Mouse (Mus musculus): ENCODE measurements at regions not wholly inside any gene's neighbourhood (a gene's known extent, or its start where the extent isn't known, plus 50 kb on each side); places are given as distances from the start of the nearest gene placed in this dataset.
A peak's percentile ranks its signal among the peaks of the same experiment; 100 is the strongest.
"Not testable (repeated sequence)": the region's sequence is repeated elsewhere in the genome, so short reads cannot be mapped to it uniquely, and the experiment has no call there.

DNA sequence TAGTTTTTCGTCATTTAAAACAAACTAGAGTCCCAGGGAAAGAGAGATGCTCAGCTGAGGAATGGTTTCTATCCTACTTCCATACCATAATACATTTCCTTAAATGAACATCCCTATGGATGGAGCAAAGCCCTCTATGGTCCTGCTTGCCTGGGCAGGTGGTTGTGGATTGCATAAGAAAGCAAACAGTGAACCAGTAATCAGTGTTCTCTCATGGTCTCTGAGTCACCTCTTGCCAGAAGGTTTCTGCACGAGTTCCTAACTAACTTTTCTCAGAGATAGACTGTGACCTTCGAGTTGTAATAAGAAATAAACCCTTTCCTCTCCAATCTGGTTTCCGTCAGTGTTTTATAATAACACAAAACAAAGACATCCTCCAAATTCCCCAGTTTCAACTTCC is 62.9 kb upstream of the Bet1 start:
- no peak for DNase-seq

DNA sequence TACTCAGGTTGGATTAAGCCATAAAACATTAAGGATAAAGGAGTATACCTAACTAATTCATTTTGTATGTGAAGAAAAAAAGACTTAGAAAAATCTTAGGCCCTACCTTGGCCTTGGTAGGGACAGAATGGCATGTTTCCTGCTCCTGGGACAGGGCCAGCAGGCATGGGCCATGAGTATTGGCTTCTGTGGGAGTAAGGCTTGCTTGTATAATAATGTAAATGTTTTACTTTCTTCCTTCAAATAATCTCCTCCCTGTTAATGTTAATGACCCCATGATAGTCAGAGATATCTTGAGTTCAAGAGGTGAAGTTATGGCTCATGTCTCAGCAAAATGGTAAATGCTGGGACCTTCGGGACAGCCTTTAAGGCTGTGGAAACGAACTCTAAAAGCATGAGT is 71.5 kb upstream of the Bet1 start:
- DNase-seq = no peak

DNA sequence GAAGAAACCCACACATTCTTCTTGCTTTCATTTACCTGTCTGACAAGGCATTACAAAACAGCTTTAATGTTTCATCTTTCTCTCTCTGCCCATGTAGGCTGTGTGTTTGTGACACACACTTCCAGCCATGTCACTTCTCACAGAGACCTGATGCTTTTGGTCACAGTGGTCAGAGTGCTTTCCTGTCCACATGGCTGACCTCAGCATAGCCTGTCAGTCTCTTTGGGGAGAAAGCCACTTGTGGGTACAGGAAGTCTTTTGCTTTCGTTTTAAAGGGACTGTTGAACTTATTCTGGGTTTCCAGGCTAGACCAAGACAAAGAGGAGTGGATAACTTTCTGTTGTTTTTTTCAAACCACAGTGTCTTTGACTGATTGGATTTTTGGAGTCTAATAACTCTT is 77.0 kb upstream of the Bet1 start:
- DNase-seq = no peak

DNA sequence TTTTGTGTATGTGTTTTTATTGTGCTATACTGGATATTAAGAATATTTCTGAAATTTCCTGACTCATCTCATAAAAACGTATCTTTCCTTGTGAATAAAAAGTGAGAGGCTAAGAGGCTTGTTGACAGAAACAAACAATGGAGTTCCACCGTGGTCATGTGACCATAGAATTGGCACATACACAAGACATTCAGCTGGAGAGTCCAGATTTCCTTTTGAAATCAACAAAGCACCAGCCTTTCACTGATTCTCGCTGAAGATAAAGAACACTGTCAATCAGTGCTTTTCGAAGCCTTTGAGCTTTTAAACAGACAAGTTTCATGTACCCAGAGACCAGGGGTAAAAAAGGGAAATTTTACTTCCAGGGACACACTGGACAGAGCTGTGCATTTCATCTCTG is 80.3 kb upstream of the Bet1 start:
- no peak for DNase-seq

DNA sequence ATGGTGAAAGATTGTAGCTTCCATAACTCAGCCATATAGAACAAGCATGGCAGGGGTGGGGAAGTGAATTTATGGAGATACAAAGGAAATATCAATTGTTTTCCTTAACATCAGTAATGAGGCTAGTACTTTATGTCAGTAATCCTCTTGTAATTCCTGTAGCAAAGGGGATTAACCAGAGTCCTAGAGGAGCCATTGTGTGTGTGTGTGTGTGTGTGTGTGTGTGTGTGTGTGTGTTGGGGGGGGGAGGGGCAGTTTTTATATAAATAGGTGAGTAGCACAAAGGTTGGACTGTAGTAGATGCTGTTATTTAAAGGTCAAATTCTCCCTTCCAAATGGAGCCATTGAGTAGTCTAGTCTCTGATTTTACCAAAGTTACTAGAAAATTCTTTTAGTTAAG is 81.0 kb upstream of the Bet1 start:
- DNase-seq = no peak

DNA sequence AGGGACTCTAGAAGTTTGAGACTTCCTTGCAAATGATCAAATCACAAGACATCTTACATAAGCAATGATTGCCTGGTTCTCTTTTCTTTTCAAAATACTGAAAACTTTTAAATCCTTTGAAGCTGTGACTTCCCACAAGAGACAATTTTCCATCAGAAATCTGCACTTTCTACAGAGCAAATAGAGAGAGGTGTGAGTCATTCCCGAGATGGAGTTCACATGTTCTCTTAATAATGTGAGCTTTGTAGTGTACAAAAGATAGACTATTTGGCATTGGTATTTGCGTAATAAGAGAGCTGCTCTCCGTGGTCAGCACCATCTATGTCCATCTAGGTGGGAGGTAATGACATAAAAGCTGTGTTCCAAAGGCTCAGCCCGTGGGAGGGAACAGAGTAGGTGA is 84.8 kb upstream of the Bet1 start:
- DNase-seq = no peak

DNA sequence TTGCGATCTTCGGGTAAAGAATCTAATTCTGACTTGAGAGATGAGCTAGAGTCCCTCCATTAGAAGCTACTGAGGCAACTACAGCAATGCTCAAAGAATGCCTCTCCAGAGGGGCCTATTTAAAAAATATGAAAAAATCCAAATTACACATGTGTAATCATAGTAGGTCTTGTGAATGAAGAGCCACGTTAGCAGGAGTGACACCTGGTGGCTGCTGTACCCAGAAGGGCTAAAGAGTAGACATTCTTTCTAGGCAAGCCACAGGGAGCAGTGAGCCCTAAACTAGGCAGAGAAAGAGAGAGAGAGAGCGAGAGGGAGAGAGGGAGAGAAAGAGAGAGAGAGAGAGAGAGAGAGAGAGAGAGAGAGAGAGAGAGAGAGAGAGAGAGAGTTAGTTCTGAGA is 100.9 kb upstream of the Bet1 start:
- no peak for DNase-seq

DNA sequence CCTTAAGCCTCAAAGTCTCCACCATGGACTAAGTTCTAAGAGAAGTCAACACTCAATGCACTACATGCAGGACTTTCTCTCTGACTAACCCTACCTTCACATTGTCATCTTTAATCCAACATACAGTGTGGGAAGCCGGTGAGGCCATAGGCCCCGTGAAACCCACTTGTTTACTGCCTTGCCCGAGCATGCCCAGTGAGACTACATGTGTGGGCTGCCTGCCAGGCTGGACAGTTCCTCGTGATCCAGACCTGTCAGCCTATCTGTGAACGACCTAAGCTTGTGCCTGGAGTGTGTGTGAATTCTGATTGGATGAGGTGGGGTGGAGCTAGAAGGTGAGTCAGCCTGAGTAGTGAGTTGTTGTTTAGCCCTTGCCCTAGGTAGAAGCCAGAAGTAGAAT is 104.2 kb upstream of the Bet1 start:
- peak in 1 of 2 experiments; percentile 37 for DNase-seq

DNA sequence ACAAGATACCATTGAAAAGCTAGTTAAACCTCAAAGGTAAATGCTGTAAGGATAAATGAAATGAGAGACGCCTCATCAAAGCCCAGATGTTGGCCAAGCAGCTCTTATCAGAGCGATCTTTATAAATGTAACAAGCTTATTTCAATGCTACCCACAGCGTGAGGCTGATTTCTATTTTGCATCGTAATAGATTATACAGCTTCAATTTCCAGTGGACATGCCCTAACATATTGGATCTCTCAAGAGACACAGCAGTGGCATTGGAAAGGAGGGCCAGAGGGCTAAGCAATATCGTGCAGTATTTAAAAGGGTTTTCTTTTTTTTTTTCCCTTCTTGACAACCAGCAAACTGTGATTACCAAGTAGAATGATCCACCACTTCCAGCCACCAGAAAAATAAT is 106.5 kb upstream of the Bet1 start:
- DNase-seq = no peak

DNA sequence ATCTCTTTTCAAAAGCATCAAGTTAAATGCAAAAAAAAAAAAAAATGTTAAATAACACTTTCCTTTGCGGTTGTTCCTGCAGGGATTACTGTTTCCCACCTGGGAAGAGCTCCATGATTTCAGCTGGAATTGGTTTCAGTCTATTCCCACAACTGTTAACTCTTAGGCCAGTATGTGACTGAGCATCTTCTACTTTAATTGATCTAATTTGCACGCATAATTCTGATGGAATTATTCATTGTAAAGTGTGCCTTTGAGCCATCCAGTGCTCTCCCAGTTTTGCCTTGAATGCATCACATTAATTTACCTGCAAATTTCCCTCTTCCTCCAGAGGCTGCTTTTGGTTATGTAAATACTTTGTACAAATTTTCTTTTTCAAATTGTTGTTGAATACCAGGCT is 114.4 kb upstream of the Bet1 start:
- DNase-seq = no peak

DNA sequence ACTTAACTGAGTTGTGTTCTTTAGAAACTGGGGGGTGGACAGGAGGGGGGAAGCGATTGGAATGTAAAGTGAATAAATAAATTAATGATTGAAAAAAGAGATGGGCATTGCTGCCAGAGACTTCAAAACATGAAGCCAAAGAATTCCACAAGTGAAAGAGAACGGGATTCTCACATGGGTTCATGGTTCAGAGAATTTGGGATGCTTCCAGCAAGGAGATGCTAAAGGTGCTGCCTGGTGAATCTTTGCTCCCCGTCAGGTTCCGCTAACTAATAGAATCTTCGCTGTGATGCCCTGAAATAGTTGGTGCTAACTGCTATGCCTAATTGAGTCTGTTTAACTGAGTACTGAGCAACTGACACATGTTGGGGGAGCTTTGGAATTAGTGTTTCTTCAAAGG is 118.9 kb upstream of the Bet1 start:
- no peak for DNase-seq

DNA sequence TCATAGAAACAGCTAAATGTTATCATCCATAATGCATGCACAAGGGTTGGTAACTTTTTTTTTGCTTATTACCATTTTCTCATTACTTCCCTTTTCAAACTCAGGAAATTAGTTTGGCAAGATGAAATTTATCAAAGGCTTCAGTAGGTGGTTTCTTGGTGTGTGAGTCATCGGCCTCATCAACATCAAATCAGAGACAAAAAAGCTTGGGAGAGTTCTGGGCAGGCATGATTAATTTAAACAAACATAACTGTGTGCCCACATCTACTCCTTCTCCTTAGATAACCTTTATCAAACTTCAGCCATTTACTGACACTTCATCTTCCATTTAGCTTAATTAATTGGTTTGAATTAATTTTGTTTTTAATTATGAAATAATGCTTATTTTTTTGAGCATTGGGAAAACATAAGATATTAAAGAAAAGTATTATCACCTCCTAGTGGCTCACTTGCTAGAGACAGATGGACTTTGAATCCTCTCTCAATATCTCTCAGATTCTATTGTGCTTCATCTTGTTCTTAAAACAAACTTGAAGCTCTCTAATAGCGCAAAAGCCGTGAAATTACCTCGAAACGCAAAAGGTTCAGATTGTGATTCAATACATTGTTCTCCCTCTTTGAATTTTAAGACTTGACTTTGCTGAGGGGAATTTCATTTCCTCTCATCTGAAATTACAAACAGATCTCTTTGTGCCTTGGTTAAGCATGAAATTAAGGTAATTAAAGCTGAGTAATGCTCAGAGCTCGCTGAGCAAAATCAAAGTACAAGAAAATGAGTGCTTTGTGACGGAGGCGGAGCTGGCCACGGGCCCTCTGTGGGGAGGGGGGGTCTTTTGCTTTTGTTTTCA is 158.7 kb upstream of the Bet1 start:
- no peak for DNase-seq

DNA sequence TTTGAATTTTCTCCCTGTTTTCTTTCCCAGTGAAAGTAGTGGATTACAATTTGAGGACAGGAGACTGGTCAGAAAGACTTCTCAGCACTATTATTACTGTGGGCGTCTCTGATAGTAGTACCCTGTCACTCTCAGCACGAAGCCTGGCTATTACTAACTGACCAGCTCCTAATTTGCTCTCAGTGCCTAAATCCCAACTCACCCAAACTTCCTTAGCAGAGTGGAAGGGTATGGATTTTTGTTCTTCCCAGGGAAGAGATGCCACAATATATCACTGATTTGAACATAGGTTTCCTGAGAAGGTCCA is 159.3 kb upstream of the Bet1 start:
- no peak for DNase-seq

DNA sequence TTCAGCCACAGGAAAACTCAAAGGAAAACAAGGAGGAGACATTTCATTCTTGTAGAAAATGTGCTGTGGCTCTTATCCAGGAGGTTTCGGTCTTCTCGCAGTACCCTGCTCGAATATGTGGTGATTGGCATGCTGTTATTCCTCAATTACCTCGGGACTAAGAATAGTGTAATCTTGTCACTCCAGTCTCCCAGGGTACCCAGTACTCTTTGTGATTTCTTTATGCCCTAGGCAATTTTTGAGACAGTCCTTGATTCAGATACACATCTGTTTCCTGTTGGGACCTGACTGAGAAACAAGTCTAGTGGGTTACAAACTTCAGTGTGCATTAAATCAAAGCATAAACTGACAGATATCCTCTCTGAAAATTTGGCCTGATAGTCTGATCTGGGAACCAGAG is 189.8 kb upstream of the Bet1 start:
- no peak for DNase-seq

DNA sequence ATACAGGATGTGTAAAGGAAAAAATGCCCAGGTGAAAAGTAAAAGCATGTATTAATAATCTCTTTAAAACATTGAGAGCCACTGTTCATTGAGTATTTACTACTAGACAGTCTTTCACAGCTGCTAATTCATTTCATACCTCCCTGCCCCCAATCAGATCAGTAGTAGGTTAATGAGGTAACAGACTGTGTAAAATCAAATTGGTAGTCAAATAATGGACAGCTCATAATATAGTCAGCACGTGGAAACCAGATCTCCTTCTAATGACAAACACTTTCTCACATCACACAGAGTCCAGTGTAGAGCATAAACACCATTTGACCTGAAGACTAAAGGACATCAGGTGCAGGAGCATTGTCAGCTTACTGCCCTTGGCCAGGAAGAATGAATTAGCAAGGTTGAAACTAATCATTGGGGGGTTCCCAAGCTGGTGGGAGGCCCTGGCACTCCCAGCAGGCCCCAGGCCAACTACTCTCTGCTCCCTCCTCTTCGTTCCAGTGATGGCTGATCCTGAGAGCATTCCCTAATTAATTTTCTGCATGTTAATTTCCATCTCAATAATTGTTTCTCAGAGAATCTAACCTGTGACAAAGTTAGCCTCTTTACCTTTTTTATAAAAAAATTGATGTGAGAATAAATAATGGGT is 190.6 kb upstream of the Bet1 start:
- no peak for DNase-seq

DNA sequence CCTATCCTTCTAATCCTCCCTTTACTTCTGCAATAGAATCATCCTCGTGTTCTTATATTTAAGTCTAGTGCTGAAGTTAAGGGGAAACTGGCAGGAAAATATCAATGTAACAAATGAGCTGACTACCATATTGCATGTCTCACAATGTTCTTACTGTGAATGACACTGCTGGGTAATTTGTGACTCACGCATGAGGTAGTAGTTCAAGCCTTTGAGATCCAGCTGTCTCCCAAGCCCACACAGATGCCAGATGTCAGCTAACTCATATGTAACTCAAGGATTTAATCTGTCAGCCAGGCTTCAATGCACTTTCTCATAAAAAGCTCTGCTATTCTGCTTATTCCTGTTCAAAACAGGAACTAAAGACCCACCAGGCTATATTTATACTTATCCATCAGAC is 204.6 kb upstream of the Bet1 start:
- DNase-seq = no peak

DNA sequence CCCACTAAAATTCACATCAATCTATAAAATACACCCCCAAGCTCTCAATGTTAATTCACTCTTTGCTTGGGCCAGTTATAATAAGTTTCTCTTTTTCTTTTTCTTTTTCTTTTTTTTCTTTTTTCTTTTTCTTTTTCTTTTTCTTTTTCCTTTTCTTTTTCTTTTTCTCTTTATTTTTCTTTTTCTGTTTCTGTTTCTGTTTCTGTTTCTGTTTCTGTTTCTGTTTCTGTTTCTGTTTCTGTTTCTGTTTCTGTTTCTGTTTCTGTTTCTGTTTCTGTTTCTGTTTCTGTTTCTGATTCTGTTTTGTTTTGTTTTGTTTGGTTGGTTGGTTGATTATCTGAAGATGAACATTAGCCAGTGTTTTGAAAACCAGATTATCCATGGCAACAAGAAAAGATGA is 201.2 kb upstream of the Col1a2 start:
- DNase-seq = not testable (repeated sequence)

DNA sequence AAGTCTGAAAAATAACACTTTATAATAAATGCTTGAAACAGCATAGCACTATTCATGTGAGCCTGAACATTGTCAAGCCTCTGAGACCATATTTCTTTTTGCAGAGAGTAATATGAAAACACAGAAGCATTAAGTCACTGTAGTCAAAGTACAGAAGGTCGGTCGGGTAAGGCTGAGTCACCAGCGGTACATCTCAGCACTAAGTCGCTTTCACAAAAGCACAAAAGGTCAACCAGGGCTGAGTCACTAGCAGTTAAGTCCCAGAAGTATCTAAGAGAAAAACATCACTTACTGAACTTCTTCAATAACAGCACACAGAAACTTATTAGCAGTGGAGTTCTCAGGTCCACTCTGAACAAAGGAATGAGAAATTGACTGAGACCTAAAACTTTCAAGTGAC is 154.7 kb upstream of the Col1a2 start:
- DNase-seq = no peak

DNA sequence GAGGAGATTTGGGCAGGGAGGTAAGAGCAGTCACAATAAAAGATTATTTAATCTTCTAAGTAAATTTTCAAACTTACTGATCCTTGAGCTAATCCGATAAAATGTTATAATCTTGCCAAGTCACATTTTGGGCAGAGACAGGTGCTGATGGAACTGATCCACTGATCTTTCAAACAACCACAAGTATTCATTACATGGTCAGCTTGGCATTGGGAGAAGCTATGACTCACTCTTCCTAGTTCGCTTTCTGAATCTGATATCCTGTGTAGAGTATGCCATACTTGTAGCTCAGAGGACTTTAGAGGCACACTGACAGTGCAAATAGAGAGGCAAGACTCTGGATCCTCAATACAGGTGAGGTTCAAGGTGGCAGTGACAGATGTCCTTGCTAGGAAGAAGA is 142.4 kb upstream of the Col1a2 start:
- no peak for DNase-seq

DNA sequence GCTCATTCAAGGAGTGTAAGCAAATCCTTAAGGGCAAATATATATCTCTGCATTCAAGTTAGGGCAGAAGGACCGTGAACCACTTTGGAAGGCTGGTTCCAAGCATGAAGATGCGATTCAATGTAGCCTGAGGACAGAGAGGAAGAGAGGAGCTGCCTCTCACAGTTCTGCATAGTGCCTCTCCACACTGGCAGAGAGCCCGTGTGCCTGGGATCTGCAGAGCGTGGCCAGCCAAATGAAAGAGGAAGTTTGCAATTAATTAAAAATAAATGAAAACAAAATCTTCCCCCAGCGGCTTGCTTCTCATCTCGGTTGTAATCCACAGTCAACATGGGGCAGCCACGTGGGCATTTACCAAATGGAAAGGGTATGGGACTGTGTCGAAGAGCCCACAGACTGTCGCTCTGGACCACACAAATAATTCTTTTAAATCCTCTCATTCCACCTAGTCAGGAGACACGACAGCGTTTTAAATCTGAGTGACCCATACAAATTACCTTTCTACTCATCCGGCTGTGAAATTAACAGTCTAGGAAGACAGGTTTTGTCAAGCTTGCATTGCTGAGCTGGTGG is 129.1 kb upstream of the Col1a2 start:
- peak in 1 of 2 experiments; percentile 5 for DNase-seq

DNA sequence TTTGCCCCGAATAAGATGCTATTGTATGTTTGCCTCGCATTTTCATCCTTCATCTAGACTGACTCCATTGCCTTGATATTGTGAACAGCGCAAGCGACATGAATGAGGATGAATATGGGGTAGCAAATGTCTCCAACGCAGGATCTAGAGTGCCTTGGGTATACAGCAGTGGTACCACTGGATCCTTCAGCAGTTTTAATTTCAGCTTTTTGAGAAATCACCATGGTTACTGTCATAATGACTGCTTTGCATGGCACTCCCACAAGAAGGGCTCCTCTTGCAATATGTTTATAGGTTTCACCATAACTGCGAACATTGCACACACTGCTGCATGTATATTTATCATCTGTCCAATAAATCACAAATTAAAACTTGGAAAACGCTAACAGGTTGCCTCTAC is 107.8 kb upstream of the Col1a2 start:
- DNase-seq = no peak

DNA sequence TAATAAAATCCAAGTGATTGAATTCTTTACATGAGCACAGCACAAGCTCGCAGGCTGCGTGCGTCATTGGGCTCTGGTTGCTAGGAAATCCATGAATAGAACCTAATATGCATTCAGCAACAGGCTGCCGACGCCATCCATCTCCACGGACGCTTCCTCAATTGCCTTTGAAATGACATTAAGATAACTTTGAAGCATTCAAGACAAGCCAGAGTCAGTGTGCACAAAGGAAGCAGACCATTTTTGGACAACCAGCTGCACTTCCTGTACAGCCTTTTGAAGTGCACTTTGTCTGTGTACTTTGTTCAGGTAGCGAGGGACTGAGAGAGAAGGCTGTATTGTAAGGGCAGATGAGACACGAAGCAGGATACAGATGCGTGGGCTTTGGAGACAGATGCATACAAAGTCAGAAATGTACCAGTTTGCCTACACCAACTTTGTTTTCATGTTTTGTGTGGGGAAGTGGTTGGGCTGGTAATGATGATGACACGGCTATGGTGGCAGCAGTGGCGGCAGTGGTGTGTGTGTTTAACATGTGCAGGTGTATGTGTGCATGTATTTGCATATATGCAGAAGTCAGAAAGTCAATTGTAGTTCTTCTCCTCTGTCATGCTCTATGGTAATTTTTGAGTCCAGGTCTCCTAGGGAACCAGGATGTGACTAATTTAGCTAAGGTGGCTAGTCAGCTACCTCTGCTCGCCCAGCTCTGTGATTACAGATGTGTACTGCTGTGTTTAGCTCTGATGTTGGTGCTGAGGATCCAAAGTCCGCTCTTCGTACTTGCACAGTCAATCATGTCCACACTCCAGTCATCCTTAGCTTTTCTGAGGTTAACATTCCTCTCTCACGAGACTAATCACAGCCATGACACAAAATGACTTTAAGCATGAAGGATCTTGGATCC is 106.7 kb upstream of the Col1a2 start:
- DNase-seq = no peak

DNA sequence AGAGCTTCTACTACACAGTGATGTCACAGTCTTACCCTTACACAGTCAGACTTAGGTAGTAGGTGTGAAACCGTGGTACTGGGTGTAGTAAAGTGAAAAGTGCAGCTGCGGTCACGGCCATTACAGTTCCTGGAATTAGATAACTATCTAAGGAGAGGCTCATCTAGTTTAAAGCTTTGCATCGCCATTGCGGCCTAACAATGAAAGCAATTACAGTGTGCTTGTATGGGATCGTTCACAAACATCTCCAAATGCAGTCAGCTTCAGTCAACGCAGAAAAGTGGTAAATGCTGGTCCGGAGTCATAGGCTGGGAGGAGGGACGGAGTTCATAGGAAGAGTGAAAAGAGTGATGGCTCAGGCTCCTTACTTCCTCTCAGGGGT is 106.0 kb upstream of the Col1a2 start:
- no peak for DNase-seq

DNA sequence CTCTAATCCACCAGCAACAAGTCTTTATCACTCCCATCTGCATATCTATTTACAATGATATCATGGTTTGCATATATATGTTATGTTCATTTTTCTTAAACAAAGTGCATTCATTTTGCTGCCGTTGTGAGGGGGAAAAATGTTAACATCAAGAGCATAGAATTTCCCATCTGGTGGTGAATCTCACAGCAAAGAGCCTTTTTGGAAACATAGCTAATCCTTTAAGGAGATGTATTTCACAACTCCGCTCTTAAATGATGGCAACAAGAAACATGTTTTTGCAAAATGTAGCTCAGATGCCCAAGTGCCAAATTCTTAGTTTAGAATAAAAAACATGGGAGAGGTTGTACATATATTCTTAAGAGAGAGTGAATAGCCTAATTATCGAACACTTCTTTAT is 99.3 kb upstream of the Col1a2 start:
- DNase-seq = no peak

Measured in kidney, postnatal 25 days (tissue).